In genomic region chr11:50369360-50369911, GRCm38 (mm10) we compare ENCODE assay signal across 22 mouse cellular contexts. TPM values are rescaled to one million over a fixed set of nuclear protein-coding genes. Genes with fewer than 3 reads are reported as not detected.
DNase-seq lines count a peak whose midpoint lies in the region; ATAC-seq and TF ChIP-seq lines count a peak whose summit lies in the region.
"Had no signal": no experiment of that assay in that cellular context is flagged by ENCODE, and none has a peak within 500 bp of the region (broad histone marks: within the 10 kb centered on the region; RNA-seq: fewer than 3 reads in every experiment).

No protein-coding gene starts in this region.

- H3ac ChIP-seq in myocyte (ENCODE audit: control insufficient read depth, insufficient read length), result no peak overlapping the region

- no peak overlapping the region for H3K27ac ChIP-seq in cerebellum, adult 2 months (ENCODE audit: insufficient read depth, low read length)
- no peak overlapping the region for H3K27ac ChIP-seq in forebrain, embryonic 14.5 days (ENCODE audit: low read depth, low read length)
- H3K27ac ChIP-seq: gastrocnemius, adult 2 months; heart, embryonic 10.5 days; liver, embryonic 12.5 days; midbrain, embryonic 15.5 days; neural tube, embryonic 12.5 days had no signal

- H3K36me3 ChIP-seq in myocyte (ENCODE audit: control insufficient read depth, insufficient read depth), result no peaks in the 10 kb centered on the region
- no peaks in the 10 kb centered on the region for H3K36me3 ChIP-seq in forebrain, embryonic 14.5 days (ENCODE audit: control insufficient read depth, insufficient read depth, low read length)
- H3K36me3 ChIP-seq: heart, embryonic 10.5 days; liver, embryonic 12.5 days; midbrain, embryonic 15.5 days; neural tube, embryonic 12.5 days had no signal

- no peaks in the 10 kb centered on the region for H3K9me3 ChIP-seq in forebrain, embryonic 14.5 days (replicated peaks; ENCODE audit: control insufficient read depth, low read length)
- H3K9me3 ChIP-seq: heart, embryonic 10.5 days; liver, embryonic 12.5 days; midbrain, embryonic 15.5 days; neural tube, embryonic 12.5 days had no signal

- no peak overlapping the region for H3K4me3 ChIP-seq in myocyte
- H3K4me3 ChIP-seq in cerebellum, adult 2 months (replicated peaks; ENCODE audit: insufficient read depth, low read depth, low read length), result no peak overlapping the region
- H3K4me3 ChIP-seq in forebrain, embryonic 14.5 days (ENCODE audit: low read depth, low read length), result no peak overlapping the region
- H3K4me3 ChIP-seq: gastrocnemius, adult 2 months; heart, embryonic 10.5 days; liver, embryonic 12.5 days; midbrain, embryonic 15.5 days; neural tube, embryonic 12.5 days had no signal

- no peaks in the 10 kb centered on the region for H3K79me2 ChIP-seq in myocyte (ENCODE audit: control insufficient read depth, insufficient read depth)

- H3K4me1 ChIP-seq in cerebellum, adult 2 months (ENCODE audit: control insufficient read depth, insufficient read depth, low read length), result no peaks in the 10 kb centered on the region
- H3K4me1 ChIP-seq in forebrain, embryonic 14.5 days (ENCODE audit: control insufficient read depth, insufficient read depth, low read length), result peaks cover 5% of the 10 kb centered on the region

- H3K4me2 ChIP-seq in myocyte (ENCODE audit: low read depth), result peak overlapping the region; percentile 44
- no peak overlapping the region for H3K4me2 ChIP-seq in forebrain, embryonic 14.5 days (ENCODE audit: low read length)
- H3K4me2 ChIP-seq: liver, embryonic 12.5 days; midbrain, embryonic 15.5 days; neural tube, embryonic 12.5 days had no signal

- no peak overlapping the region for H3K9ac ChIP-seq in forebrain, embryonic 14.5 days (ENCODE audit: low read length)
- H3K9ac ChIP-seq: liver, embryonic 12.5 days; midbrain, embryonic 15.5 days; neural tube, embryonic 12.5 days had no signal

- TF ChIP-seq POLR2A in myocyte (IDR thresholded peaks at IDR 0.05; ENCODE audit: insufficient read length, low read depth), result no peak
- no peak for TF ChIP-seq POLR2A in cerebellum, adult 2 months (IDR thresholded peaks at IDR 0.05; ENCODE audit: borderline replicate concordance, insufficient read depth, low read length)

- peak; percentile 68 for ATAC-seq in common myeloid progenitor, adult 5-6 weeks (replicated peaks; ENCODE audit: low read depth, poor library complexity, severe bottlenecking)
- ATAC-seq in frontal cortex, adult (ENCODE audit: low TSS enrichment), result no peak
- no peak for ATAC-seq in forebrain, embryonic 14.5 days
- ATAC-seq: forebrain, embryonic 16.5 days; liver, embryonic 12.5 days; midbrain, embryonic 15.5 days had no signal

- no peak for TF ChIP-seq CTCF in cerebellum, adult 2 months (IDR thresholded peaks at IDR 0.05; ENCODE audit: borderline replicate concordance, insufficient read depth, low read depth, low read length)

- peak; percentile 18 for DNase-seq in lung, postnatal 25 days (ENCODE audit: low spot score)
- no peak for DNase-seq in lung, postnatal 4 days
- DNase-seq in MEL-GATA-1-ER (ENCODE audit: extremely low read depth, low read depth), result peak; percentile 82
- DNase-seq in cerebellum, adult 2 months, result no peak
- DNase-seq in forebrain, embryonic 14.5 days (ENCODE audit: low spot score), result no peak
- DNase-seq: adrenal gland, postnatal 36 days; gastrocnemius, adult 2 months; heart, postnatal 14 days; kidney, adult 8-10 months; layer of hippocampus, postnatal 36 days; left cerebral cortex, postnatal 4 days; right cerebral cortex, postnatal 4 days had no signal

- WGBS in cerebellum, adult 2 months, result 91% methylated on average over 5 of the region's 5 CpGs
- WGBS in forebrain, embryonic 14.5 days, result 86% methylated on average over 5 of the region's 5 CpGs

- no peaks in the 10 kb centered on the region for H3K27me3 ChIP-seq in myocyte (ENCODE audit: control insufficient read depth, insufficient read depth, insufficient read length)
- no peaks in the 10 kb centered on the region for H3K27me3 ChIP-seq in cerebellum, adult 2 months (ENCODE audit: control insufficient read depth, insufficient read depth, low read length)
- no peaks in the 10 kb centered on the region for H3K27me3 ChIP-seq in forebrain, embryonic 14.5 days (replicated peaks; ENCODE audit: control insufficient read depth, insufficient read depth, low read length)
- H3K27me3 ChIP-seq: CH12.LX; midbrain, embryonic 15.5 days; neural tube, embryonic 12.5 days had no signal

TF ChIP-seq in myocyte, 11 proteins besides CTCF, POLR2A, EP300 and RAD21:
- no peak for TF ChIP-seq TCF3 (IDR thresholded peaks at IDR 0.05; ENCODE audit: insufficient read length, low read depth)
- TF ChIP-seq TCF12 (IDR thresholded peaks at IDR 0.05; ENCODE audit: insufficient read depth, poor library complexity, severe bottlenecking), result no peak
- no peak for TF ChIP-seq SRF (IDR thresholded peaks at IDR 0.05; ENCODE audit: control insufficient read depth, insufficient read length, low read depth)
- TF ChIP-seq MYOD1 (IDR thresholded peaks at IDR 0.05; ENCODE audit: control insufficient read depth in 1 of 3, insufficient read length in 2 of 3, low read depth in 2 of 3), result peak in 1 of 3 experiments; percentile 42
- TF ChIP-seq REST (IDR thresholded peaks at IDR 0.05; ENCODE audit: insufficient read depth, insufficient read length), result no peak
- no peak for TF ChIP-seq MYOG (IDR thresholded peaks at IDR 0.05; ENCODE audit: control insufficient read depth in 1 of 3, insufficient read depth in 1 of 3, insufficient read length in 2 of 3, low read depth in 2 of 3)
- no peak for TF ChIP-seq USF1 (IDR thresholded peaks at IDR 0.05; ENCODE audit: low read depth)
- no peak for TF ChIP-seq E2F4 (IDR thresholded peaks at IDR 0.05; ENCODE audit: insufficient read depth)
- no peak for TF ChIP-seq POLR2AphosphoS2 (IDR thresholded peaks at IDR 0.05; ENCODE audit: insufficient read length, low read depth)
- 0 out of 2 replicates have a peak, but pooled peaks have one; percentile 5 for TF ChIP-seq CEBPB (IDR thresholded peaks at IDR 0.05; ENCODE audit: insufficient read depth, poor library complexity, severe bottlenecking)
- no peak for TF ChIP-seq MAX (IDR thresholded peaks at IDR 0.05; ENCODE audit: low read depth)

RNA-seq across cellular contexts. Expression of gene Hnrnph1, which starts 7.4 kb away (rescaled TPM):
- 987 and 1,045 TPM in 2 replicates for total RNA-seq in common myeloid progenitor, adult 5-6 weeks (2017)
- 54.5 TPM for polyA plus RNA-seq in myocyte (2012; fragmentation: generic; extraction: Trizol)
- 264 and 318 TPM in 2 replicates for polyA plus RNA-seq in cerebellum, adult 2 months (2012; rRNA removed)
- polyA plus RNA-seq in forebrain, embryonic 14.5 days (2014; fragmentation: Nextera tagmentation; extraction: Ambion mirVana), result 598 and 623 TPM in 2 replicates

RNA-seq across cellular contexts. Expression of gene Cby3, which starts 15.2 kb away (rescaled TPM):
- not detected in 2 replicates for total RNA-seq in common myeloid progenitor, adult 5-6 weeks (2017)
- polyA plus RNA-seq in myocyte (2012; fragmentation: generic; extraction: Trizol), result not detected
- polyA plus RNA-seq in cerebellum, adult 2 months (2012; rRNA removed), result 0.34 and 0.63 TPM in 2 replicates
- 0.86 and 0.88 TPM in 2 replicates for polyA plus RNA-seq in forebrain, embryonic 14.5 days (2014; fragmentation: Nextera tagmentation; extraction: Ambion mirVana)
- total RNA-seq: adrenal gland, postnatal 36 days; CH12.LX; gastrocnemius, adult 2 months; heart, postnatal 14 days; layer of hippocampus, postnatal 36 days; left cerebral cortex, postnatal 4 days had no signal
- polyA plus RNA-seq: neural tube, embryonic 12.5 days; thymus, postnatal 0 days had no signal

RNA-seq across cellular contexts. Expression of gene Canx, which starts 44.0 kb away (rescaled TPM):
- total RNA-seq in common myeloid progenitor, adult 5-6 weeks (2017), result 1,004 and 1,241 TPM in 2 replicates
- polyA plus RNA-seq in myocyte (2012; fragmentation: generic; extraction: Trizol), result 139 TPM
- polyA plus RNA-seq in cerebellum, adult 2 months (2012; rRNA removed), result 215 and 264 TPM in 2 replicates
- polyA plus RNA-seq in forebrain, embryonic 14.5 days (2014; fragmentation: Nextera tagmentation; extraction: Ambion mirVana), result 190 and 210 TPM in 2 replicates

Comparison
In these comparisons a context has a peak if more than half of its experiments do, and no peak if none do; other contexts are left out.
1. DNase-seq: peak in lung, postnatal 25 days (single experiment) and MEL-GATA-1-ER (single experiment); none in lung, postnatal 4 days (0 of 2), cerebellum, adult 2 months (0 of 2) and forebrain, embryonic 14.5 days (single experiment).